Mouse (Mus musculus) MEL (cell line): ENCODE measurements at regions not wholly inside any gene's neighbourhood (a gene's known extent, or its start where the extent isn't known, plus 50 kb on each side); places are given as distances from the start of the nearest gene placed in this dataset.

Source experiments
- DNase-seq: peaks from one replicate; pipeline ENCODE4 v3.0.0; 2011; ENCODE audit warnings: low read depth, low spot score
- H3K27ac ChIP-seq: 2 replicates; pipeline ENCODE4 v1.5.1; 2012; ENCODE audit warnings: low read depth, mild to moderate bottlenecking, control low read depth, low read length, moderate library complexity; ENCODE audit not compliant: control insufficient read depth
- H3K27me3 ChIP-seq, 2 experiments: fragments of 150-350 bp in 1 of 2; sonication (generic) in 1 of 2; 2 replicates each; pipeline ENCODE4 v1.6.1; 2012; ENCODE audit warnings: low read length in 2 of 2, mild to moderate bottlenecking in 2 of 2, improper control_type of control experiment in 1 of 2, moderate library complexity in 1 of 2; ENCODE audit not compliant: insufficient read depth in 2 of 2, control insufficient read depth in 1 of 2
- H3K36me3 ChIP-seq, 2 experiments: 2 replicates each; pipeline ENCODE4 v1.6.1; 2012 to 2014; ENCODE audit warnings: low read length in 2 of 2, improper control_type of control experiment in 1 of 2, inconsistent platforms in 1 of 2, mild to moderate bottlenecking in 1 of 2; ENCODE audit not compliant: insufficient read depth in 2 of 2, control insufficient read depth in 1 of 2
- H3K4me1 ChIP-seq, 2 experiments: fragments of 150-350 bp in 1 of 2; sonication (generic) in 1 of 2; 2 replicates each; pipeline ENCODE4 v1.6.1; 2012; ENCODE audit warnings: low read length in 2 of 2, improper control_type of control experiment in 1 of 2, mild to moderate bottlenecking in 1 of 2; ENCODE audit not compliant: insufficient read depth in 2 of 2, control insufficient read depth in 1 of 2
- H3K4me3 ChIP-seq, 2 experiments: fragments of 150-350 bp in 1 of 2; sonication (generic) in 1 of 2; 2 replicates each; pipeline ENCODE4 v1.5.1; 2012; ENCODE audit warnings: low read depth in 2 of 2, low read length in 2 of 2, mild to moderate bottlenecking in 2 of 2, moderate library complexity in 2 of 2, control low read depth in 1 of 2, improper control_type of control experiment in 1 of 2; ENCODE audit not compliant: control insufficient read depth in 1 of 2, insufficient read depth in 1 of 2
- H3K79me2 ChIP-seq: 2 replicates; pipeline ENCODE4 v1.6.1; 2012; ENCODE audit warnings: mild to moderate bottlenecking, low read length, moderate library complexity; ENCODE audit not compliant: control insufficient read depth, poor library complexity, insufficient read depth
- H3K9ac ChIP-seq: 2 replicates; pipeline ENCODE4 v1.6.1; 2012; ENCODE audit warnings: low read depth, mild to moderate bottlenecking, control low read depth, low read length, moderate library complexity; ENCODE audit not compliant: control insufficient read depth, poor library complexity, severe bottlenecking
- H3K9me3 ChIP-seq: fragments of 150-350 bp; sonication (generic); replicated peaks from 2 replicates; pipeline ENCODE4 v1.6.1; 2012; ENCODE audit warnings: mild to moderate bottlenecking, low read length, improper control_type of control experiment, moderate library complexity; ENCODE audit not compliant: insufficient read depth
- CHD1 ChIP-seq: IDR thresholded peaks from 2 replicates; pipeline ENCODE4 v1.6.1; 2012; ENCODE audit warnings: low read depth, mild to moderate bottlenecking, inconsistent platforms, low read length, improper control_type of control experiment
- CTCF ChIP-seq, 3 experiments: IDR thresholded peaks in 2 of 3; conservative IDR thresholded peaks in 1 of 3; 2 replicates each; pipeline ENCODE4 v1.5.1; 2011 to 2012; ENCODE audit warnings: low read length in 3 of 3, low read depth in 2 of 3, mild to moderate bottlenecking in 2 of 3, improper control_type of control experiment in 1 of 3, inconsistent platforms in 1 of 3, mixed read lengths in 1 of 3, moderate library complexity in 1 of 3; ENCODE audit not compliant: control insufficient read depth in 1 of 3, insufficient read depth in 1 of 3, poor library complexity in 1 of 3, severe bottlenecking in 1 of 3
- E2F4 ChIP-seq: IDR thresholded peaks from 2 replicates; pipeline ENCODE4 v1.6.1; 2011; ENCODE audit warnings: low read depth, low read length, improper control_type of control experiment, borderline replicate concordance
- ELF1 ChIP-seq: IDR thresholded peaks from 2 replicates; pipeline ENCODE4 v1.6.1; 2014; ENCODE audit warnings: low read depth, mild to moderate bottlenecking, inconsistent platforms, low read length, improper control_type of control experiment, moderate library complexity
- EP300 ChIP-seq, 2 experiments: IDR thresholded peaks; 2 replicates each; pipeline ENCODE4 v1.6.1; 2011; ENCODE audit warnings: improper control_type of control experiment in 2 of 2, low read length in 2 of 2, low read depth in 1 of 2, mild to moderate bottlenecking in 1 of 2
- GABPA ChIP-seq: IDR thresholded peaks from 2 replicates; pipeline ENCODE4 v1.6.1; 2012; ENCODE audit warnings: low read depth, mild to moderate bottlenecking, inconsistent platforms, low read length, improper control_type of control experiment, moderate library complexity
- GATA1 ChIP-seq: IDR thresholded peaks from 2 replicates; pipeline ENCODE4 v1.6.1; 2011; ENCODE audit warnings: low read depth, low read length, improper control_type of control experiment
- JUND ChIP-seq: IDR thresholded peaks from 2 replicates; pipeline ENCODE4 v1.6.1; 2011; ENCODE audit warnings: low read depth, mild to moderate bottlenecking, improper control_type of control experiment, low read length
- KAT2A ChIP-seq: conservative IDR thresholded peaks from 2 replicates; pipeline ENCODE4 v1.6.1; 2012; ENCODE audit warnings: low read depth, low read length, improper control_type of control experiment, inconsistent platforms
- MAX ChIP-seq: IDR thresholded peaks from 2 replicates; pipeline ENCODE4 v1.6.1; 2011; ENCODE audit warnings: low read length, improper control_type of control experiment
- MYC ChIP-seq: IDR thresholded peaks from 2 replicates; pipeline ENCODE4 v1.6.1; 2011; ENCODE audit warnings: low read depth, mild to moderate bottlenecking, low read length, improper control_type of control experiment, moderate library complexity
- POLR2AphosphoS5 ChIP-seq: IDR thresholded peaks from 2 replicates; pipeline ENCODE4 v1.6.1; 2012; ENCODE audit warnings: low read depth, borderline replicate concordance, mild to moderate bottlenecking, inconsistent platforms, low read length, moderate library complexity, mixed read lengths
- SIN3A ChIP-seq: IDR thresholded peaks from 2 replicates; pipeline ENCODE4 v1.6.1; 2012; ENCODE audit warnings: low read length, improper control_type of control experiment, inconsistent platforms
- TAL1 ChIP-seq: IDR thresholded peaks from 2 replicates; pipeline ENCODE4 v1.6.1; 2012; ENCODE audit warnings: mild to moderate bottlenecking, inconsistent platforms, low read length, moderate library complexity, mixed read lengths
- TCF12 ChIP-seq: IDR thresholded peaks from 2 replicates; pipeline ENCODE4 v1.6.1; 2014; ENCODE audit warnings: low read depth, mild to moderate bottlenecking, inconsistent platforms, low read length, improper control_type of control experiment, moderate library complexity
- USF2 ChIP-seq, 2 experiments: IDR thresholded peaks; 2 replicates each; pipeline ENCODE4 v1.6.1; 2011 to 2012; ENCODE audit warnings: improper control_type of control experiment in 2 of 2, low read length in 2 of 2, borderline replicate concordance in 1 of 2, inconsistent platforms in 1 of 2, low read depth in 1 of 2, mild to moderate bottlenecking in 1 of 2; ENCODE audit not compliant: insufficient read depth in 1 of 2
- ZC3H11A ChIP-seq: IDR thresholded peaks from 2 replicates; pipeline ENCODE4 v1.6.1; 2012; ENCODE audit warnings: low read depth, mild to moderate bottlenecking, inconsistent platforms, low read length, improper control_type of control experiment

DNA sequence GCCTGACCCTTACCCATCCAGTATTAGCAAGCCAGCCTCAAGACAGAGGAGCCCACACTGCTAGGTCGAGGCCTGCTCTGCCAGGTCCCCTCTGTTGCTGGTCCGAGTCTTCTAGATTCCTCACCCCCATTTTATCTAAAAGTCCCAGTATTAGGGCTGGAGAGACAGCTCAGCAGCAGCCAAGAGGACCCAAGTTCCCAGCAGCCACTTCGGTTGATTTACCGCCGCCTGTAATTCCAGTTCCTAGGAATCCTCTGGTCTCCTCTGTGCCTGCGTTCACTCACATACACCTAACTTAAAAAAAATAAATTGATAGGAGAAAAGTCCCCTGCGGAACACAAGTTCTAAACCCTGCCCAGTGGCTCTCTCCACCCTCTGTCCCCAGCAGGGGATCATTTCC, 138.9 kb upstream of the Ubl3 start:
- H3K9ac ChIP-seq = no peak overlapping the region
- H3K36me3 ChIP-seq = no peaks in the 10 kb centered on the region
- no peak for DNase-seq
- H3K27ac ChIP-seq = no peak overlapping the region
- H3K9me3 ChIP-seq = no peaks in the 10 kb centered on the region
- no peaks in the 10 kb centered on the region for H3K4me1 ChIP-seq
- H3K27me3 ChIP-seq = no peaks in the 10 kb centered on the region
- TF ChIP-seq GATA1 = no peak
- no peak for TF ChIP-seq EP300 (IDR thresholded peaks at IDR 0.05; ENCODE audit: low read depth in 1 of 2, low read length in 2 of 2)
- no peak for TF ChIP-seq TCF12
- no peak for TF ChIP-seq GABPA
- no peak for TF ChIP-seq ZC3H11A
- TF ChIP-seq KAT2A = no peak
- no peak for TF ChIP-seq TAL1
- no peak overlapping the region for H3K4me3 ChIP-seq
- H3K79me2 ChIP-seq = no peaks in the 10 kb centered on the region

DNA sequence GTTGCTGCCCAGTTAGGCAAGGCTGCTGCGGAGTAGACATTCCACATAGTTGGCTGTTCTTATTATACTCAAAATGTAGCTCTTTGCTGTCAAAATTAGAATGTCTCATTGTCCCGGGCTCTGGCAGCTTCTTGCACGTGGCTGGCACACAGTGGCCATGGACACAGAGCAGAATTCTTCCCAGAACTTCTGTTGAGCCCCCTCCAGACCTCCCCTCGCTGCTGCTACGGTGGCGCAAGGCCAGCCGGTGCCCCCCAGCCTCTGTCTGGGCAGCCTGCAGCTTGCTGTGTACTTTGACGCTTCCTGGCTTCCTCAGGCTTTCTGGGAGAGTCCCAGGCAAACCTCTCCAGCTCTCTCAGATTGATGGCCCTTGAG, 138.2 kb upstream of the Ubl3 start:
- no peak overlapping the region for H3K27ac ChIP-seq
- no peaks in the 10 kb centered on the region for H3K4me1 ChIP-seq
- no peaks in the 10 kb centered on the region for H3K79me2 ChIP-seq
- no peak overlapping the region for H3K9ac ChIP-seq
- no peaks in the 10 kb centered on the region for H3K36me3 ChIP-seq
- no peak for DNase-seq
- no peaks in the 10 kb centered on the region for H3K9me3 ChIP-seq
- H3K4me3 ChIP-seq = no peak overlapping the region
- TF ChIP-seq KAT2A = no peak
- no peak for TF ChIP-seq ELF1
- no peak for TF ChIP-seq MAX
- TF ChIP-seq JUND = no peak
- no peak for TF ChIP-seq SIN3A
- no peak for TF ChIP-seq USF2 (IDR thresholded peaks at IDR 0.05; ENCODE audit: borderline replicate concordance in 1 of 2, insufficient read depth in 1 of 2, low read depth in 1 of 2, low read length in 2 of 2)
- TF ChIP-seq TAL1 = no peak
- no peak for TF ChIP-seq CTCF (IDR thresholded peaks at IDR 0.05 in 2 of 3, conservative IDR thresholded peaks at IDR 0.05 in 1 of 3; ENCODE audit: control insufficient read depth in 1 of 3, insufficient read depth in 1 of 3, low read depth in 2 of 3, low read length in 3 of 3, poor library complexity in 1 of 3, severe bottlenecking in 1 of 3)
- TF ChIP-seq POLR2AphosphoS5 = no peak
- TF ChIP-seq CHD1 = no peak
- no peak for TF ChIP-seq MYC
- TF ChIP-seq E2F4 = no peak
- no peaks in the 10 kb centered on the region for H3K27me3 ChIP-seq
